Mouse (Mus musculus): Measurements from ENCODE around the gene Scarf1. TPM values are rescaled to one million over a fixed set of nuclear protein-coding genes. Genes with fewer than 3 reads are reported as not detected.

Scarf1 gene
- total and polyA plus RNA-seq, 3 experiments, result 0.24 to 0.90 (median 0.76) TPM

DNA sequence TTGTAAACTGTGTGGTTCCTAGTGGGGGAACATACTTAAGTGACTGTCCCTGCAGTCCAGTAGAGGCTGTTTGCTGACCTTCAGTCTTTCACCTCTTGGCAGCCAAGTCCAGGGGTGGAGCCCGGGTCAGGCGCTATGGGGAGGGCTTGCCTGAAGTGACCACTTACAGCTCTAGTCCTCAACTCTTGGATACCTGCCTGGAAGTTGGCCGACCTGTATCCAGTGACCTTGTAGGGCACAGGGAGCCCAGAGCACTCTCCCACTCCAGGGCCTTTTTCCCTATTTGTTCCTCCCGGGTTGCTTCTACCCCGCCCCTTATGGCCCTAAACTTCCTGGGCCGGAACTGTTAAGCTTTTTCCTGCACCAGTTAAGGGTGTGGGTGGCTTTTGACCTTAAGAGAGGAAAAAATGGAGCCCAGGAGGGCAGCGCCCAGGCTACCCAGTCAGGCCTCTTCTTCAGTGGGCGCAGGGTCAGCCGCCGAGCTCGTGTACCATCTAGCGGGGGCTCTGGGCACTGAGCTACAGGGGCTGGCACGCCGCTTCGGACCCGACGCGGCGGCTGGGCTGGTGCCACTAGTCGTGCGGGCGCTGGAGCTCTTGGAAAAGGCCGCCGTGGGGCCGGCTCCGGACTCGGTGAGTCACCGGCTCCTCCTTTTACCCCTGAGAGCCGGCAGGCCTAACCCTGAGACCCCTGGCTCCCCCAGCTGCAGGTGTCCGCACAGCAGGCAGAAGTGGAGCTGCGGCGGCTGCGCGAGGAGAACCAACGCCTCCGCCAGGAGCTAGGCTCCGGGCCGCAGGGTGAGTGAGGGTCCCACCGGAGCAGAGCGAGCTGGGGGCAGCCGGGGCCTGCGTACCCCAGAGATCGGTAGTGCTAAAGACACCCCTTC is 3.4 kb upstream of the Scarf1 start, which contains the start of gene Rilp:
TSS of gene Rilp (plus strand) at position 354 of the 886 bp plus-strand sequence.
- Histone ChIP-seq H3K4me3 (replicated peaks in 1 of 3; ENCODE audit: low read depth in 2 of 3, low read length in 2 of 3, poor library complexity in 1 of 3) (no peak within 1 kb of the TSS), H3K36me3 (replicated peaks in 1 of 2; ENCODE audit: control insufficient read depth in 1 of 2, insufficient read depth in 1 of 2, low read length in 1 of 2) (peaks cover 79 to 95% of the 10 kb centered on the region in 2 experiments), H3K79me2 (replicated peaks; ENCODE audit: control insufficient read depth, extremely low read depth, insufficient read depth, poor library complexity, severe bottlenecking) (no peaks in the 10 kb centered on the region), H3K27ac (ENCODE audit: insufficient read depth, low read depth) (no peak within 1 kb of the TSS), H3K9ac (ENCODE audit: insufficient read depth, low read depth) (no peak within 1 kb of the TSS), H3K9me3 (replicated peaks; ENCODE audit: low read length) (peaks cover 7% of the 10 kb centered on the region), H3K27me3 (replicated peaks) (no peaks in the 10 kb centered on the region), H3K4me1 (ENCODE audit: control insufficient read depth in 1 of 2, insufficient read depth in 2 of 2) (no peaks in the 10 kb centered on the region), H3K4me2 (ENCODE audit: insufficient read depth, low read depth, poor library complexity, severe bottlenecking) (no peak within 1 kb of the TSS)
- TF ChIP-seq TCF12 (IDR thresholded peaks at IDR 0.05; ENCODE audit: low read depth, low read length), result no peak
- 0 out of 2 replicates have a peak, but pooled peaks have one; percentile 38 for TF ChIP-seq SIN3A (IDR thresholded peaks at IDR 0.05; ENCODE audit: low read length)
- dilution Hi-C loops (cut with MboI; ENCODE audit: extremely low pct_ligation_motif_present, extremely low pct_unique_long_range_greater_than_20kb, low sequenced_read_pairs) (no loop called here), in situ Hi-C loops (cut with MboI; ENCODE audit: low pct_ligation_motif_present, low pct_unique_long_range_greater_than_20kb, low sequenced_read_pairs) (no loop called here)
- no peak for DNase-seq (ENCODE audit: extremely low read depth)

DNA sequence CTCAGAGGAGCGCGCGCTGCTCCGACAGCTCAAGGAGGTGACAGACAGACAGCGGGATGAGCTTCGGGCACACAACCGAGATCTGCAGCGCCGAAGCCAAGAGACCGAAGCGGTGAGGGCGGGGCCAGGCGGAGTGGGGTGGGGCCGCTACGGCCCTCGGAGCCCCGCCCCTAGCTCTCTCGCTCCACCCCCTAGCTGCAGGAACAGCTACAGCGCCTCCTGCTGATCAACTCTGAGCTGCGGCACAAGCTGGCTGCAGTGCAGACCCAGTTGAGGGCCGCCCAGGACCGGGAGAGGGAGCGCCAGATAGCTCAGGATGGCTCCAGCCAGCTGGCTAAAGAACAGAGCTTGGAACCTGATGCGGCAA is 2.7 kb upstream of the Scarf1 start:
- dilution Hi-C loops (cut with MboI; ENCODE audit: extremely low pct_ligation_motif_present, extremely low pct_unique_long_range_greater_than_20kb, low sequenced_read_pairs) (no loop called here), in situ Hi-C loops (cut with MboI; ENCODE audit: low pct_ligation_motif_present, low pct_unique_long_range_greater_than_20kb, low sequenced_read_pairs) (no loop called here)
- DNase-seq (ENCODE audit: extremely low read depth), result peak; percentile 71
- Histone ChIP-seq H3K79me2 (replicated peaks; ENCODE audit: control insufficient read depth, extremely low read depth, insufficient read depth, poor library complexity, severe bottlenecking) (no peaks in the 10 kb centered on the region), H3K9me3 (replicated peaks; ENCODE audit: low read length) (peaks cover 7% of the 10 kb centered on the region), H3K4me3 (replicated peaks in 1 of 3; ENCODE audit: low read depth in 2 of 3, low read length in 2 of 3, poor library complexity in 1 of 3) (no peak overlapping the region), H3K4me2 (ENCODE audit: insufficient read depth, low read depth, poor library complexity, severe bottlenecking) (no peak overlapping the region), H3K36me3 (replicated peaks in 1 of 2; ENCODE audit: control insufficient read depth in 1 of 2, insufficient read depth in 1 of 2, low read length in 1 of 2) (peaks cover 81 to 95% of the 10 kb centered on the region in 2 experiments), H3K9ac (ENCODE audit: insufficient read depth, low read depth) (no peak overlapping the region), H3K27ac (ENCODE audit: insufficient read depth, low read depth) (no peak overlapping the region), H3K27me3 (replicated peaks) (no peaks in the 10 kb centered on the region), H3K4me1 (ENCODE audit: control insufficient read depth in 1 of 2, insufficient read depth in 2 of 2) (no peaks in the 10 kb centered on the region)
- TF ChIP-seq NELFE (IDR thresholded peaks at IDR 0.05; ENCODE audit: low read depth, low read length) (no peak), CTCF (conservative IDR thresholded peaks at IDR 0.05 in 1 of 2, IDR thresholded peaks at IDR 0.05 in 1 of 2; ENCODE audit: low read depth in 2 of 2, low read length in 2 of 2) (peak in 1 of 2 experiments; percentile 65; a peak in 2 of 4 replicates), RAD21 (IDR thresholded peaks at IDR 0.05; ENCODE audit: low read depth, low read length) (peak; percentile 20), MAZ (IDR thresholded peaks at IDR 0.05; ENCODE audit: low read depth, low read length) (0 out of 2 replicates have a peak, but pooled peaks have one; percentile 23), SIN3A (IDR thresholded peaks at IDR 0.05; ENCODE audit: low read length) (0 out of 2 replicates have a peak, but pooled peaks have one; percentile 6), HCFC1 (IDR thresholded peaks at IDR 0.05; ENCODE audit: low read depth, low read length) (no peak), SMC3 (IDR thresholded peaks at IDR 0.05; ENCODE audit: low read depth, low read length) (peak; percentile 52)

DNA sequence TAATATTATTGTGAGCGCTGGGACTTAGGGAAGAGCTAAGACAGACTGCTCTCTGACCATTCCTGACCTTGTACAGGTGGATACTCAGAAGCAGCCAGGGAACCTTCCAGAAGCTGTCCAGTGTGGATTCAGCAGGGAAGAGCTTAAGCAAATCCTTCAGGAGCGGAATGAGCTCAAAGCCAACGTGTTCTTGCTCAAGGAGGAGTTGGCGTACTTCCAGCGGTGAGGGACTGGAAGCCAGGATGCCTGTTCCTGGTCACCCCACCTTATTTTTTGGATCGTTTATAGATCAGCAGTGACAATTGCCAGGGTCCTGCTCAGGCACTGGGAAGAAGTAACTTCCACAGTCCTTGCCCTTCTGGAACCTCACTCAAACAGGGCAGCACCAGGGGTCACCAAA is 2.1 kb upstream of the Scarf1 start:
- peaks cover 76 to 92% of the 10 kb centered on the region in 2 experiments for H3K36me3 ChIP-seq (replicated peaks in 1 of 2; ENCODE audit: control insufficient read depth in 1 of 2, insufficient read depth in 1 of 2, low read length in 1 of 2)
- dilution Hi-C loops (cut with MboI; ENCODE audit: extremely low pct_ligation_motif_present, extremely low pct_unique_long_range_greater_than_20kb, low sequenced_read_pairs), result no loop called here
- no peak overlapping the region for H3K4me2 ChIP-seq (ENCODE audit: insufficient read depth, low read depth, poor library complexity, severe bottlenecking)
- H3K27me3 ChIP-seq (replicated peaks), result no peaks in the 10 kb centered on the region
- peaks cover 7% of the 10 kb centered on the region for H3K9me3 ChIP-seq (replicated peaks; ENCODE audit: low read length)
- H3K27ac ChIP-seq (ENCODE audit: insufficient read depth, low read depth), result no peak overlapping the region
- no peaks in the 10 kb centered on the region for H3K79me2 ChIP-seq (replicated peaks; ENCODE audit: control insufficient read depth, extremely low read depth, insufficient read depth, poor library complexity, severe bottlenecking)
- H3K4me3 ChIP-seq (replicated peaks in 1 of 3; ENCODE audit: low read depth in 2 of 3, low read length in 2 of 3, poor library complexity in 1 of 3), result no peak overlapping the region
- no peak overlapping the region for H3K9ac ChIP-seq (ENCODE audit: insufficient read depth, low read depth)
- TF ChIP-seq POLR2A (IDR thresholded peaks at IDR 0.05; ENCODE audit: low read depth, low read length), result 0 out of 2 replicates have a peak, but pooled peaks have one; percentile 6
- TF ChIP-seq SMC3 (IDR thresholded peaks at IDR 0.05; ENCODE audit: low read depth, low read length), result no peak
- no peak for DNase-seq (ENCODE audit: extremely low read depth)
- no peaks in the 10 kb centered on the region for H3K4me1 ChIP-seq (ENCODE audit: control insufficient read depth in 1 of 2, insufficient read depth in 2 of 2)
- in situ Hi-C loops (cut with MboI; ENCODE audit: low pct_ligation_motif_present, low pct_unique_long_range_greater_than_20kb, low sequenced_read_pairs), result no loop called here

Data from CH12.LX (cell line).